Mouse (Mus musculus) liver, adult 2 months (tissue): ENCODE data around the gene Snhg11.

Source experiments
- CTCF ChIP-seq: fragments of 200-500 bp; IDR thresholded peaks from 2 replicates; pipeline ENCODE4 v1.5.1; 2011; ENCODE audit warnings: low read depth, low read length, control low read depth
- POLR2A ChIP-seq: fragments of 200-500 bp; IDR thresholded peaks from 2 replicates; pipeline ENCODE4 v1.6.1; 2011; ENCODE audit warnings: low read length, control low read depth; ENCODE audit not compliant: insufficient read depth; ENCODE audit errors: extremely low read depth

DNA sequence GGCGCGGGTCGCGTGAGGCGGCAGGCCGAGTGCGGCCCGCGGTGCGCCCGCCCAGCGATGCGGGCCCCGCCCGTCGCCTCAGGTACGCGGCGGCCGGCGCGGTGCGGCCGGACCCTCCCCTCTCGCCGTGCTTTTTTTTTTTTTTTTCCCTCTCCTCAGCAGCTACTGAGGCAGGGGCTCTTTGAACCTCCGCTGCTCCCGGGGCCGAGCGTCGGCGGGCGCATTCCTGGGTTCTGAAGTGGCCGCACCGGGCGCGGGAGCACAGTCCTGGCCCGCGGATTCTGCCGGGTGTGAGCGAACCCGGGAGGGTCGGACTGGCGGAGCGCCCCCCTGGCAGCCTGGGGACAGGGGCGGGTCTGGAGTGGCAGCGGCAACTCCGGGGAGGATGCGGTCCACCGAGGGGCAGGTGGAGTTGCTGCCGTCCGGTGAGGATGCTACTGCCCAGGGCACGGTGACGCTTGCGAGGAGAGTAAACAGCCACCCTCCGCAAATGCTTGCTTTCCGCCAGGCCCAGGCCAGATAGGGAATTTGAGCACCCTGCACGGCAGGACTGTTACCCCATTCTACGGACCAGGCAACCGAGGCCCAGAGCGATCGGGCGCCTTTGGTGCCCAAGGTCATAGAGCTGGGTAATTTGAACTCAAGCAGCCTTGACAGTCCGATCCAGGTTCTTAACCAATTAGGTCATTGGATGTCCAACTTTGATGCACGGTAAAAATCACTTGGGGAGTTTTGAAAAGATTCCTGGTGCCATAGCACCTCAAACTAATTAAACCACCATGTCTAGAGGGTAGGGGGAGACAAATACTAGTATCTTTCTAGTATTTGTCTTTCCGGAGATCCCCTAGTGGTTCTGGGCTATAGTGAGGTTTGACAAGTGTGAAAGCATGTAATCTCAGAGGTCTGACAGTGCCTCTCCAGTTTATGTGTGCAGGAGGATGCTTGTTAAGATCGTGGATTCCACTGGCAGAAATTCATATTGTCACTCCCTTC lies 34.9 kb downstream of the Snhg11 start:
- no peak for TF ChIP-seq CTCF
- TF ChIP-seq POLR2A, result no peak
